Mouse (Mus musculus) gastrocnemius, adult 8-10 months (tissue): ENCODE results near the gene Prpf40b. TPM values are rescaled to one million over a fixed set of nuclear protein-coding genes. Genes with fewer than 3 reads are reported as not detected.

Experiments used
- total RNA-seq, 4 experiments: library from RNA; stranded (reverse); gene quantifications; 2 replicates each; pipeline ENCODE4 v1.2.4; 2022

Prpf40b gene
- total RNA-seq, 4 experiments from 2014 or later, result 22.5 to 28.5 (median 25.7) TPM

Other genes starting within 250 kb of the Prpf40b start
- gene Prph, start 239.9 kb upstream of the Prpf40b start, total RNA-seq, result under 1 TPM in 3 of 4 experiments, not detected in 1; 0.31 to 0.58 (median 0.35) TPM
- not detected for gene Troap, start 220.5 kb upstream of the Prpf40b start, total RNA-seq
- gene C1ql4, start 207.3 kb upstream of the Prpf40b start, total RNA-seq, result not detected
- under 1 TPM in 1 of 4 experiments, not detected in 3; 0.24 TPM for gene Dnajc22, start 201.9 kb upstream of the Prpf40b start, total RNA-seq
- 1 to 10 TPM; 3.0 to 5.4 (median 4.1) TPM for gene Spats2, start 169.2 kb upstream of the Prpf40b start, total RNA-seq
- gene Kcnh3, start 70.2 kb upstream of the Prpf40b start, total RNA-seq, result not detected
- gene Mcrs1, start 43.1 kb upstream of the Prpf40b start, total RNA-seq, result 10 to 100 TPM; 18.8 to 34.0 (median 26.1) TPM
- gene Fam186b, start 801 bp downstream of the Prpf40b start, total RNA-seq, result not detected
- gene Fmnl3, start 75.4 kb downstream of the Prpf40b start, total RNA-seq, result 1 to 10 TPM; 3.3 to 5.4 (median 3.9) TPM
- gene Tmbim6, start 97.8 kb downstream of the Prpf40b start, total RNA-seq, result 100 to 1,000 TPM; 194 to 210 (median 203) TPM
- 1 to 10 TPM; 1.5 to 2.2 (median 1.7) TPM for gene Nckap5l, start 162.7 kb downstream of the Prpf40b start, total RNA-seq
- gene Bcdin3d, start 179.6 kb downstream of the Prpf40b start, total RNA-seq, result 1 to 10 TPM; 3.6 to 6.2 (median 4.5) TPM
- gene Faim2, start 233.1 kb downstream of the Prpf40b start, total RNA-seq, result under 1 TPM in 3 of 4 experiments, not detected in 1; 0.13 to 0.21 (median 0.15) TPM